Mouse (Mus musculus): ENCODE results near the gene Dbp.

GRCm38 (mm10) chr7:45746518-45746917, 41.6 kb downstream of the Dbp start:
- TF ChIP-seq CTCF (conservative IDR thresholded peaks at IDR 0.05; ENCODE audit: low read length) (peak; percentile 89), NANOG (IDR thresholded peaks at IDR 0.05; ENCODE audit: borderline replicate concordance, low read length) (no peak)
